Mouse (Mus musculus) thymus, postnatal 4 days (tissue): ENCODE results near the gene Anapc13.

ENCODE experiments used
- DNase-seq: peaks from one replicate; pipeline ENCODE4 v3.0.0; 2021

The Anapc13 gene

GRCm38 (mm10) chr9:102631589-102632147 lies 5.6 kb downstream of the Anapc13 start:
- no peak for DNase-seq

GRCm38 (mm10) chr9:102632173-102632572 lies 6.1 kb downstream of the Anapc13 start:
- no peak for DNase-seq

GRCm38 (mm10) chr9:102632923-102633537 lies 6.9 kb downstream of the Anapc13 start:
- peak; percentile 54 for DNase-seq

GRCm38 (mm10) chr9:102634453-102634852 lies 8.4 kb downstream of the Anapc13 start:
- DNase-seq: no peak

- peak; percentile 61 for DNase-seq
Measured at GRCm38 (mm10) chr9:102636553-102636952, 10.5 kb downstream of the Anapc13 start.

- no peak for DNase-seq
Measured at GRCm38 (mm10) chr9:102637115-102637514, 11.0 kb downstream of the Anapc13 start.

GRCm38 (mm10) chr9:102638963-102639362 lies 12.9 kb downstream of the Anapc13 start:
- DNase-seq: no peak

- DNase-seq: no peak
Measured at GRCm38 (mm10) chr9:102639510-102639909, 13.4 kb downstream of the Anapc13 start.

- no peak for DNase-seq
Measured at GRCm38 (mm10) chr9:102641531-102641930, 15.4 kb downstream of the Anapc13 start.

- no peak for DNase-seq
Measured at GRCm38 (mm10) chr9:102643071-102643485, 17.0 kb downstream of the Anapc13 start.

GRCm38 (mm10) chr9:102643486-102644101 lies 17.5 kb downstream of the Anapc13 start:
- DNase-seq: no peak

GRCm38 (mm10) chr9:102645119-102645695 lies 19.1 kb downstream of the Anapc13 start:
- DNase-seq: no peak

- no peak for DNase-seq
Measured at GRCm38 (mm10) chr9:102647010-102647409, 20.9 kb downstream of the Anapc13 start.

GRCm38 (mm10) chr9:102649917-102650527 lies 23.9 kb downstream of the Anapc13 start:
- no peak for DNase-seq

- no peak for DNase-seq
Measured at GRCm38 (mm10) chr9:102650637-102651036, 24.5 kb downstream of the Anapc13 start.

GRCm38 (mm10) chr9:102651199-102651720 lies 25.2 kb downstream of the Anapc13 start:
- no peak for DNase-seq

- DNase-seq: no peak
Measured at GRCm38 (mm10) chr9:102656355-102657095, 30.4 kb downstream of the Anapc13 start.

GRCm38 (mm10) chr9:102668115-102668514 lies 42.0 kb downstream of the Anapc13 start:
- no peak for DNase-seq

GRCm38 (mm10) chr9:102668906-102669305 lies 42.8 kb downstream of the Anapc13 start:
- DNase-seq: no peak

- DNase-seq: no peak
Measured at GRCm38 (mm10) chr9:102673381-102673780, 47.3 kb downstream of the Anapc13 start.

GRCm38 (mm10) chr9:102675922-102676321 lies 49.8 kb downstream of the Anapc13 start:
- DNase-seq: no peak

- no peak for DNase-seq
Measured at GRCm38 (mm10) chr9:102681470-102681869, 55.4 kb downstream of the Anapc13 start.
